Mouse (Mus musculus): ENCODE results near the gene Serpinb3b.
"Not testable (repeated sequence)": the region's sequence is repeated elsewhere in the genome, so short reads cannot be mapped to it uniquely, and the experiment has no call there.

The Serpinb3b gene

GRCm38 (mm10) chr1:107278261-107278660 lies at the start of gene Serpinb3b, which contains the start of gene Serpinb3c:
TSS of gene Serpinb3b (minus strand) at chr1:107278361.
TSS of gene Serpinb3c (minus strand) at chr1:107278371.
- not testable (repeated sequence) for DNase-seq

DNA sequence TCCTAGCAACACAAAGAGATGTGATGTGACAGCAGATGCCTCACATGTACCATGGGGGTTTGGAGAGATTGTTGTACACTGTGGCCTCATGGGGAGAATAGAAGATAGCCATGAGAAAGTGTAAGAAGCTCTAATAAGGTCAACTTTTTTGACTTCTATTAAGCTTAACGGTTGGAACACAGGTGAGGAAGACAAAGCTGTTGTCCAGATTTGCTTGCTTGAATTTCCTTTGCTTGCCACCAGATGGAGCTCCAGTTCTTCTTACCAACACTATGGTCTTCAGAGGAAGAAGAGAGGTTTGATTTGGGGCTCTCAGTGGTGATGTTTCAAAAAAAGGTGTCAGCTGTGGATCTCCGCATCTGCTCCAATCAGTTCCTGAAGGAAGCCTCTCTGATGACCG lies 35.0 kb downstream of the Serpinb3b start:
- not testable (repeated sequence) for DNase-seq

DNA sequence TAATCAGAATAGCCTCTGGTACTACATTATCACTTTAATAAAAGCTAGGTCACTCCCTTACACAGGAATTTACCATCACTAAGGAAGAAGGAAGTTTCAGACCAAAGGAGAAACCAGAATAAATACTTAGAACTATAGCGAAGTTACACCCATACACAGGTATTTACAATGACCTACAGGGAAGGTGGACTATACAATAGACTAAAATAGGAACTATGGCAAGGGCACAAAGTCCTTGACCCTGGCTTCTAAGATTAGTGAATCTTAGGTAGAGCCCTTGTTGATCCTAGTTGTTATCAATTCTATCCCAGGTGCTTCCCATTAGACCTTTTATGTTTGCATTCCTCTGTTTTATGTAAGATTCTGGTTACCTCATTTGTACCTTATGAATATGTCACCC lies 60.9 kb downstream of the Serpinb3b start:
- not testable (repeated sequence) for DNase-seq

DNA sequence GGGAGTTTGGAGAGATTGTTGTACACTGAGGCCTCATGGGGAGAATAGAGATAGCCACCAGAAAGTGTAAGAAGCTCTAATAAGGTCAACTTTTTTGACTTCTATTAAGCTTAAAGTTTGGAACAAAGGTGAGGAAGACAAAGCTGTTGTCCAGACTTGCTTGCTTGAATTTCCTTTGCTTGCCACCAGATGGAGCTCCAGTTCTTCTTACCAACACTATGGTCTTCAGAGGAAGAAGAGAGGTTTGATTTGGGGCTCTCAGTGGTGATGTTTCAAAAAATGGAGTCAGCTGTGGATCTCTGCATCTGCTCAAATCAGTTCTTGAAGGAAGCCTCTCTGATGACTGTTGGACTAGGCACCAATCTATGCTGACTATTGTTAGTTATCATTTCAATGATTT lies 150.7 kb downstream of the Serpinb3b start:
- not testable (repeated sequence) for DNase-seq
